Mouse (Mus musculus) frontal cortex, postnatal 25 days (tissue): ENCODE data around the gene Chrm4.

Experiments
- DNase-seq, 2 experiments: peaks; one replicate each; pipeline ENCODE4 v3.0.0; 2022; ENCODE audit warnings: low spot score in 2 of 2

Chrm4 gene

DNA sequence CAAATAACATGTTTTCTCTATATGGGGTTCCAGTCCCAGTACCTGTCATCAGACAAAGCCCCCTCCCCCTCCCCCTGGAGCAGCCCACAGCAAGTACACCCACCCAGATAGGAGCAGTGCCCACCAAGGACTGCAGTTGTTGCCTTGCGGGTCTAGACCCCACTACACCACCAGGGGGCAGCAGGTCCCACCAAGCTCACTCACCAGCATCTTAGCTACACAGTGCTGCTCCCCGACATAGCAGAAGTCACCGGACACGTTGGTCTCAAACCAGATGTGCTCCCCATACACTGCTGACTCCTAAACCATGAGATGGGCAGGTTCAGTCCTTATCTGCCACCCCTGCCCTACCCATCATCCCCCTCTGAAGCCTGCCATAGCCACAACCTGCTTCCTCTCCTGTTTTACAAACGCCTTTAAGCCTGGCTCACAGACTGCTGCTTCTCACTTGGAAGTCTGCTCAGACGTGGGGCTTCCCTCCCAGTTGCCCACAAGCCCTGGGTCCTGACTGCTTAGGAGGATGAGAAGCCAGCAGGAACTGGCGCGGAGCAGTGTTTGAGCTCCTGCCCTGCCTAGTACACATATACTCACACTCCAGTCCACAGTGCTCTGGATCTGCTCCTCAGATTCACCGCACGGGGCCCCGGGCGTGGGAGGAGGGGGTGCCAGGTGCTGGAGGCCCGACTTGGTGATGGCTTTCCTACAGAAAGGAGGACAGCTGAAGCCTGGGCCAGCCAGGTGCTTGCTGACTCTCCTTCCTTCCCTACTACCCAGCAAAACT lies 17.3 kb downstream of the Chrm4 start:
- DNase-seq, result peak in 1 of 2 experiments; percentile 75

DNA sequence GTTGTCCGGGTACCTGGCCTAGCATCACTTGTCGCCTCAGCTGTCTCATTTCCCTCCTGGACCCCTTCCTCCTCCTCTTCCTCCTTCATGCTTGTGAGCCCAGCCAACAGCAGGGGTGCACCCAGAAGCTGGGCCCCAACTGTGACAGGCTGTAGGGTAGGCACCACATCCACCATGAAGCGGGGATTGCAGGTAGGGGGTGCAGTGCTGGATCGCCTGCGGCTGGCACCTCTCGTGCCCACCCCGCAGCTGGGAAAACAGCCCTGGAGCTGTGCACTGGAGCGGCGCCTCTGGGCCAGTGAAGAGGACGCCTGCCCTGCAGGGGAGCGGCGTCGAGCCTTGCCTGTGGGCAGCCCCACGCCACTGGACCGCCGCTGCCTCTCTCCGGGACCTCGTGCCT lies 18.4 kb downstream of the Chrm4 start, which contains the start of gene Gm9821:
Gene Gm9821, plus strand, starts transcription at position 221 of the 400 bp plus-strand sequence.
- no peak for DNase-seq

DNA sequence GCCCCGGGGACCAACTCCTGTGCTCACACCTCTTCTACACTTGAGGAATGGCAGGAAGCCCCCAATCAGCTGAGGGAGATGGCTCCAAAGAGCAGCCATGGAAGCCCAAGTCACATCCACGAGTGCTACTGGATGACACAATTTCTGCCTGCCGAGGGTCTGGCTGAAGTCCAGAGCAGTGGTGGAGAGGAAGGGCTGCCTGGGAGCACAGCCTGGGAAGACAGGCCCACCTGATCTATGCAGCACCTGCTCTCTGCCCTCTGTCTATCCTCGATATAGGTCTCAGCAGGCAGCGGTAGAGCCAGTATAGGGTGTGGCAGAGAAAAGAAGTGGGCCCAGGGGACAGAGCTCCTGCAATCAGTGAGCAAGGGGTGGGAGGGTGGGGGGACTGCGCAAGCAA lies 19.8 kb downstream of the Chrm4 start:
- no peak for DNase-seq

DNA sequence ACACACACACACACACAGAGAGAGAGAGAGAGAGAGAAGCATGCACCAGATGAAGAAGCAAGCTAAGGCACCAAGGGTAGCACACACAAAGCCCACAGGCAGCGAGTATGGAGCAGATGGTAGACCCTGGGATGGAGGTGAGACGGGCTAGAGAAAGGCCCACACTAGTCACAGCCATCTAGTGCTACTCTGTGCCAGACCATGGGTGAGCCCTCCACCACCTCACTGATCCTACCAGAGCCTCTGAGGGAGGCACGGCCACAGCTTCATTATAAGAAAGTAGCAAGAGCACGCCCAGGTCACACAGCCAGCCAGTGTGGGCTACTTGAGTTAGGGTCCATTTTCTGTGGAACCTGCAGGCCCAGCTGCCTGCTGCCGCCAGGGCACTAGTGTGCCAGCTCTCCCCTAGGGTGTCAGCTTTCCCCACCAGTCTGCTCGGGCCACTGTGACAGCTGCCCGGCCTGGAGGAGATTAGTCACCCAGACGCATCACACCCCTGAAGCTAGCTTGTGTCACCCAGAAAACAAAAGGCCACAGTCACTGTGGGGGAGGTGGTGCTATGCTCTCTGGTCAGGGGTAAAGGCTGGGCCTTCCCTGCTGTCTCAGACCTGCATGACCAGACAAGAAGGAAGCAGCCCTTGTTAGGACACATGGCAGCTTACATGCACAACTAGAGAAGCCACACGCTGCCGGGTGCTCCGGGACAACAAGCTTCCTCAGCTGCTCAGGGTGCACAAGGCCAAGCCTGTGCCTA lies 20.5 kb downstream of the Chrm4 start:
- DNase-seq, result no peak

DNA sequence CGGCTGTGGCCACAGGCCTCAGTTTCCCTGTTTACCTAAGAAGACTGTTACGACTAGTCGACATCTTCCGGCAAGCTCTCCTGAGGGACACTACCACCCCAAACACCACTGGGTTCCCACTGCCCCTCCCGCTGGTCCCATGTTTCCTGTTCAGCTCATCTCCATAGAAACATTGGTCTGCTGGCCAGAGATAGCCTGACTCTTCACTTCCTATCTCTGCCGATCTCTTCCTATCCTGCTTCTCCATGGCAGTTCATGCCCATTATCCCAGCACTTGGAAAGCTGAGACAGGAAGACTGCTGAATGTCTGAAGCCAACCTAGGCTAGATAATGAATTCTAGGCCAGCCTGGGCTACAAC lies 21.1 kb downstream of the Chrm4 start:
- DNase-seq, result no peak

DNA sequence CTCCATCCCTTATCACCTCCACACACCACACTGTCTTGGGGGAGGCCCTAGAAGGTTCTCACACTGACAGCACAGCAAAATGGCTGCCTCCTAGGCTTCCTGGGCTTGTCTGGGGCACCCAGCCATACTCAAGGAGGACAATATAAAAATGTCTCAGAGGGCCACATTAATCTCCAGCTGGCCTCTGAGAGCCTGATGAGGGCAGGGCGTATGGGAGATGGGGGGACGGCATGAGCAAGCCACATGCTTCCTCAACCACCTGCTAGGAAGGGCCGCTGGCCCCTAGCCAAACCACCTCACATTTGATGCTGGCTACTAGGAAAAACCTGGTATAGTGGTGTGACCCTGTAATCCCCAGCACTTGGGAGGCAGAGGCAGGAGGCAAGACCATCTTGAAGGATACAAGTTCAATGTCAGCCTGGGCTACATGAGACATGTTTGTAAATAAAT lies 21.8 kb downstream of the Chrm4 start:
- no peak for DNase-seq

DNA sequence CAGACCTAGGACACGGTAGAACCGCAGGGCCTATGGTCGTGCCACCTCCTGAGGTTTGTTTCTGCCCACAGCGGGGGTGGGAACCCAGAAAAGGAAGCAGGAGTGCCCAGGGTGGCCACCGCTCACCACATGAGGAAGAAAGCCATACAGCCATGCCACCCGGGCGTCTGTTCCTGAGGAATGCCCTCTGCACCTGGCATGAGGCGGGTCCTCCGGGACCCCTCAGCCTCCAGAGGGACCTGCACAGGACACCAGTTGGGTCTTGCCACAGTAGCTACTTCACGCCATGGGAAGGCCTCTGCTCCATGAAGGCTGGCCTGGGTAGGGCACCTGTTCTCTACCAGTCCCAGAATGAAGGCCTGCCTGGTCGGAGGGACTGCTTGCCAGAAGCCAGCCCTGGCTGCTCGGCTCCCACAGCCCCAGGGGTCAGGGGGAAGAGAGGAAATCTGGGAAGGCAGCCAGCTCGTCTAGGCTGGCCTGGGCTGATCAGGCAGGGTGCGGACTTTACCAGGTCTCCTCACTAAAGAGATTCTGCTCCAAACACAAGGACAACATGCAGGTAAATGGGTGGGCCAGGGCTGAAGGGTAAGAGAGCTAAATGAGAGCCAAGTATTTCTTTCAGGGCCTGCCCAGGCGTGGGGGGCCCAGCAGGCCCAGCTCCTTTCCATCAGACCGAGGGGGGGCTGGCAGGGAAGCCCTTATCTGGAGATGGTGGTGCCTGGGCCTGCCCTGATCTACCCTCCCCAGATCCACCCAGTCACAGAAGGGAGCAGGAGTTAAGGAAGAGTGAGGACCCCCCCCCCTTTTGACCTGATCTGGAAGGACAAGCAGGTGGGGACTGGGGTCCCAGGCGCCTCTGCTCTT lies 22.6 kb downstream of the Chrm4 start:
- no peak for DNase-seq

DNA sequence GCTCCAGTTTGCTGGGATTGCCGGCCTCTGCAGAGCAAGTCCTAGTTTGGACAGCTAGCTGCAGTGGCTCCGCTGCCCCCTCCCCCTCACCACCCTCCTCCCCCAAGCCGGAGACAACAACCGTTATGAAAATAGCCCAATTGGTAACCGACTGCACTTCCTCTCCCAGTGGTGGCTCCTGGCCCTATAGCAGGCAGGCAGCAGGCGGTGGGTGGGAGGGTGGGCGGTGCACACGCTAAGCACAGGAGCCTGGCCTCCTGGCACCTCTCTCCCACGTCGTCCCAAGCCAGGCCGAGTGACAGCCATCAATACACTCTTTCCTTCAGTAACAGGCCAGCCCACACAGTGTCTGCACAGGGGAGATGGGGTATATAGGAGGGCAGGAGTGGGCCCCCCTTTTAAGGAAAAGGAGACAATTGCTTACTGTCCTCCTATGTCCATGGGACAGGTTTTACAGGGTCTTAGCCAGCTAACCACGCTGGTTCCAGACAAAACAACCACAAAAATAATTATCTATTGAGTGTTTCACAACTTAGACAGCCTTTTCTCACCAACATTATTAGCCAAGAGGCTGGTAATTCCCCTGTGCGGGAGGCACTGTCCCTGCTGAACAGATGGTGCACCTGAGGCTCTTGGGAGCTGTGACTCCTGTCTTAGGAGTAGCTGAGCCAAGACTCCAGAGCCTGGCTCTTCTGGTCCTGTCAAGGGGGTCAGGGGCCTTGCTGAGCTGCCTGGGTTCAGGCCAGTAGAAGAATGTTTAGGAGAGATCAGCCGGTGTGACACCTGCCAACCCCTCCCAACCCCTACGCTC lies 23.4 kb downstream of the Chrm4 start:
- no peak for DNase-seq

DNA sequence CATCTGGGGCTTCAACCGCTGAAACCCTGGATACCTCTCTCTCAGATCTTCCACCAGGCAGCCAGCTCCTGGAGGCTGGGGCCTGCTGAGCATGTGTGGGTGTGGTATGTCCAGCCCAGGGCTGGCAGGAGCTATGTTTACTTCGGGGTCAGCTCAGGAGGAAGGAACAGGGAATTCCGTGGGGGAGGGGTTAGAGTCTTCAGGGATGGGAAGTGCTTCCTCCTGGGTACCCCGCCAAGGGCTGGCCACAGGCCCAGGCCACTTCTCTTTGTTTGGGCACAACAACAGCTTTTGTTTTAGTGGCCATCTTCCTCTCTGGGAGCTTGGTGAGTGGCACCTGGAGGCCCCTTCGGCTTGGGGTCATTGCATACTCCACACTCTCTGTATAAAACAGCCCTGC lies 26.8 kb downstream of the Chrm4 start:
- DNase-seq, result no peak

DNA sequence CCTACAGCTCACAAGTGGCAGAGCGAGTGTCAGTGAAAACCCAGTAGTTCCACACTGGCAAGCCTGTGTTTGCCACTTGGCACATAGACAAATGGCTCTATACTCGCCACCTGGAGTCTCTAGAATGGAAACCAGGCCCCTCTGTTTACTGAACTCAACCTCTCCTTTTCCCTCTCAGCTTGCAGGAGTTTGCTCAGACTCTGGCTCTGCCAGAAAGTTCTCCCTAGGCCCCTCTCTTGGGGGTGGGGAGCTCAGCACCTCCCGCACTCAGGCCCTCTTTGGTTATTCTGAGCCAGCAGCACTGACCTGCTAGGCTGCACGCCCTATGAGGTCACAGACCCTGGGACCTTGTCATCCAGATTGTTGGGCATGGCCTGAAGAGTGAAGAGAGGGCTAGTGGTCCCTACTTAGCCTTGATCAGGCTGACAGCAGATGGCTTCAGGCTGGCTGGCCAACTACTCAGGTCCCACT lies 28.1 kb downstream of the Chrm4 start:
- DNase-seq, result no peak

DNA sequence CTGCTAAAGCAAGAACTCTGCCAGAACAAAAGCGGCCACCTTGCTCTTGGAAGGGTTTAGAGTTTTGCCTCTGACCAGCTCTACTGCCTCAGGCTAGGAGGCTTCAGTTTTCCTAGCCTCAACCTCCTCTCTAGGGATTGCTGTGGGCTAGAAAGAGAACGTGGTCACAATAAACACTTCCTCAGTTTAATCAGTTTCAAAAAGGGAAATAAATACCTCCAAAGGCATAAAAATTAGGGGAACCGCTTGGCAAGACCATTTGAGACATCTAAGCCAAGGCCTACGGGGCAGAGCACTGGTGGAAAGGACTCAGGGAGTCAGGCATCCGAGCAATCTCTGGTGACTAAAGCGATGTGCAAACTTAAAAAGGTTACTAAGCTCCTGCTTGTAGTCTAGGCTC lies 28.8 kb downstream of the Chrm4 start:
- DNase-seq, result no peak

DNA sequence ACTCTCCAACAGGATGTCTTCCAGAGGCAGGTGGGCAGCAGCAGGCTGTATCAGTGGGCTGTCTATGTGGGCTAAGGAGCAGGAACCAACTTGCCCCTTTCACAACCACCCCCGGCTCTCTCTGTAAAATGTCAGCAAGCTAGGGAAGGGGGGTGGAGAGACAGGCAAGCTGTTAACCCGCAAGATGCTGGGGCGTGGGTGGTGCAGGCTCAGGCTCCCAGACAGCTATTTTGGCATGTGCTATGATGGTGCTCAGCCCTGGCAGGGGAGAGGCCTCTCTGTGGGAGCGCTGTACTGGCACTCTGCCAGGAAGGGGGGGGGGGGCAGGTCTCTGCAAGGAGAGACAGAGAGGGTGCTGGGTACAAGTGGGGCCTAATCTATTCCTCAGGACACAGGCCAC lies 30.0 kb downstream of the Chrm4 start:
- no peak for DNase-seq

DNA sequence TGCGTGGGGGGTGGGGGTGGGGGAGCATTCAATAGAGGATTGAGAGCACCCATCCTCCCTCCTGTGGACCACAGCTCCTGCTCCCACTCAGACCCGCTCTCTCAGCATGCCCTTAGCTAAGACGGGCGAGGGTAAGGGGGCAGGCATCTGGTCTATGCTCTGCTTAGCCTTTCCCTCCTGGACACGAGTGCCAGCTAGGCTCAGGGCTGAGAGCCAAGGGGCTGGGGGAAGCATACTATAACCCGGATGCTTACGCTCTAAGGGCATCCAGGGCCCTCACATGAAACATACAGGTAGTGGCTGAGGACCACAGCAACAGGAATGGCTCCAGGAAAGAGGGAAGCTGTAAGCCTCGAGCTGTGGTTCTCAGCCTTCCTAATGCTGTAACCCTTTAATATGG lies 31.0 kb downstream of the Chrm4 start:
- no peak for DNase-seq

DNA sequence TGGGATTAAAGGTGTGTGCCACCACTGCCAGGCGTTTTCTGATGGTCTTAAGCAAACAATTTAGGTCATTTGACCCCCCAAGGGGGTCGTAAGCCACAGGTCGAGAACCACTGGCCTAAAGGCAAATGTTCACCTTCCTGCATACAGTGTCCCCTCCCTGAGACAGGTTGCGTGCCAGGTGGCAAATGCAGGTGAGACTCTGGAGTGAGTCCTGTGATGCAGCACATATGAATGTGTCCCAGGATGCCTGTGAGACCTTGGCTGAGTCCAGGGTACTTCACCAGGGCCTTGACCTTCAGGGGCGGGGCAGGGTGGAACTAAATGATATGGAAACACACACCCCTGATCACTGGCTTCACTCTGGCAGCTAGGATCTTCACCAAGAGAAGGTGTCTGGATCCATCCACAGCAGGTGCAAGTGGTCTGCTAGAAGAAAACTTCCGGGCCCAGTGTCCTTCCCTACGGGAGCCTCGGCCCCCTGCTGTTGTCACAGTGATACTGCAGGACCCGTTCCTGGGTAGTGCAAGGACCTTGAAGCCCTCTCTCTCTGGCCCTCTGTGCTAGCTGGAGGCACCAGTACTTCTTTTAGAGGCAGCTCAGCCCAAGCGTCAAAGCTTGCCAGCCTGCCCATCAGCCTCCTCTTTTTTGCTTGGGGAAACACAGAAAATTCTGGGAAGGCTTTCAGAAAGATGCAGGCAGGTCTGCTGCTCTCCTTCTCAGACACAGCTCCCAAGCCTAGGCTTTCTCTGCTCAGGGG lies 31.8 kb downstream of the Chrm4 start:
- no peak for DNase-seq

DNA sequence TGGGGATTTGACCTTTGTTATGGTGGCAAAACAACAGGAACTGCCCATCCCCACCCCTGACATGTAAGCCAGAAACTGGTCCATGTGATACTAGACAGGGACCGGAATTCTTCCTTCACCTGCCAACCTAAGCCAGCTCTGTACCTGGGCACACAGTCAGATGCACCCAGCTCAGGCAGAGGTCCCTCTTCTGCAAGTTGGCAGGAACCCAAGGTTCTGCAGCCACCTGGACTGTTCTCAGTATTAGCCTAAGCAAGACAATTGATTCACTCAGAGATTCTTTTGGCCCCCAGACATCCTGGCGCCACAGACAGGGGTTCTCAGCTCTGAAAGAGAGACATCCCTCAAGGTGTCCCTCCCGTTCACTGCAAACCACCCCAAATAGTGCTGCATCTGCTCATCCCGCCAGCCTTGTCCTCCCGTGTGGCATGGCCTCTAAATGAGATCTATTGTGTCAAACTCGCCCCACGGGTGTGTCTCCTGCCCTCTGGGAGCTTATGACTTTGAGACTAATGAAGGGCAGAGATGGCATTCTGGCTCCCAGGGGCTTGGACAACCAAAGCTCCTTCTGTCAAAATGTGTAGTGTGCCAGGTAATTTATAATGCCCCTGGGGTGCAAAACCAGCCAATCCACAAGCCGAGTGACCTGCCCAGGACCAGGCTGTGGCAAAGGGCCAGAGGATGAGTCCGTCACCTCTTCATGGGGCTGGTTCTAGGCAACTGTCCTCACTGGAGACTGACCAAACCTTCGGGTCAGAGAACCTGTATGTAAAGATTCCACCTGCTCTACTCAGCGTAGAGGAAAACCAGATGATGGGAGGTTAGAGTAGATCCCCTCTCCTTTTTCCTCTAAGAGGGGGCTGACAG lies 32.7 kb downstream of the Chrm4 start:
- no peak for DNase-seq

DNA sequence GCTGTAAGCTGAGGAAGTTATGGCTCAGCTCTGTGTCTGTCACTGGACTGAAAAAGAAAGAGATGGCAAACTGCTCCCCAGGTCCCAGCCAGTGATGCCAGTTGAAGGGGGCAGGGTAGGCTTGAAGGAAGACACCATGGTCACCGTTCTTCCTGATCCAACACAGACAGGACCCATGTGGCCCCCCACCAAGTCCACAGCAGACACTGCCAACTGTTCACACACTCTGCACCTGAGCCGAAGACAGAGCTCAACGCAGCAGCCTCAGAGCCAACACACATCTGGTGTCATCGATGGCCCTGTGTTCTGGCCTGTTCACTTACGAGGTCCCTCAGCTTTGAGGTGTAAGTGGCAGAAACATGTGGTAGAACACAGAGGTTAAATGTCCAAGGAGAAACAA lies 33.4 kb downstream of the Chrm4 start:
- DNase-seq, result no peak

DNA sequence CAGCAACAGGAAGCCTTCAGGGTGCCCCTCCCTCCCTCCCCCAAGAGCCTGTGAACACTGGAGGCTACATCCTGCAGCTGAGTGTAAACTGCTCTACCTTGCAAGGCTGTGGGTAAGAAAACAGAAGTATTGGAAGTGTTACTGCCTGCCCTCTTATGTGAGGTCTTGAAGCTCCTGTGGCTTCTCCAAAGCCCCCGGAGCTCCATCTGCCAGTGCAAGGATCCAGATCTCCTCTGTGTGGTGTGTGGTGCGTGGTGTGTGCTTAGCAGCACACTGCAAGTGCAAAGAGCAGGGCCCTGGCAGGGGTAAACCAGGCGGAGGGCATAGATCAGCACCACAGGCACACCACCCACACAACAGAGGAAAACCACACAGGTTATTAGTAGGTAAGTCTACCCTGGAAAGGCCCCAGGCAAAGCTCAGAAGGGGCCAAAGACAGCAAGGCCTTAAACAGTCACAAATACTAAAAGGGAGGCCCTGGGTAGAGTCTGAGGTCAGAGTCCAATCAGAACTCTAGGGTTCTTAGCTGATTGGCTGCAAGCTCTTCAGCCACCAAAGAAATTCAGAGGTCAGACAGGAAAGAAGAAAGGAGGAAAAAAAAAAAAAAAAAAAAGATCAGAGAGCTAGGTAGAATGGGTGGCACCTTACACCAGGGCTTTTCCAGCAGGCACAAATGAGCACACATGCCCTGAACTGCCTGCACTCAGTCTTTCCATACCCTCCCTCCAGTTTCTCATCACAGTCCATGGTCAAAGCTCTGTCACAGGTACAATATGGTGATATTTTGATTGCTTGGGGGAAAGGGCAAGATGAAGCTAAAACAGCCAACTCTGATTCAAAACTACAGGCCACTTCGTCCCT lies 35.1 kb downstream of the Chrm4 start:
- no peak for DNase-seq

DNA sequence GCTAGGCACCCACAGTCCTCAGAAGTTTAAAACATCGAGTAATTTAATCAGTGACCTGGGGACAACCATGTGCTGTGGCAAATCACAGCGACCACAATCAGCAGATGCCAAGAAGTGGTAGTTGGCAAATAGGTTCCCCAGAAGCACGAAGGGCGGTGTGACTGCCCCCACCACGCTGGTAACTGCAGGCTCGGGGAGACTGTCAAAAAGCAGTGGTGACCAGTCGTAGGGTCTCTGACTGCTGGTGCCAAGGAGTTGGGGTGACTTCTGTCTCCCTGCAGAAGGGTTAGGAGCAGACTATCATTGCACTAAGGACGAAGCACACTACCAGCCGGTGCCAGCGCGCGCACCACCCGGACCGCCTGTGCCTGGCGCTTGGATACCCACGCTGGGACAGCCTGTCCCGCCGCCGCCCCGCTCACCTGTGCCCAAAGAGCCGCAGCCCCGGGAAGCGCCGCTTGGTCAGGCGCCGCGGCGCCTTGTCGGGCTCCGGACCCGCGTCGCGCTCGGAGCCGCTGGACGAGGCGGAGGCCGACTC lies 35.9 kb downstream of the Chrm4 start:
- no peak for DNase-seq
